Mouse (Mus musculus) pancreas, adult 10 weeks (tissue): ENCODE data around the gene Rbm17. TPM values are rescaled to one million over a fixed set of nuclear protein-coding genes. Genes with fewer than 3 reads are reported as not detected.

Experiments
- polyA plus RNA-seq: library from polyadenylated mRNA; stranded (reverse); fragments of 350-450 nt; fragmentation: Illumina TruSeq; extraction: RNeasy Lipid Tissue Mini Kit (QIAGEN cat#74804); gene quantifications from one replicate; pipeline ENCODE4 v1.2.3, GENCODE M21; 2015; ENCODE audit warnings: low read depth, low replicate concordance; ENCODE audit not compliant: insufficient read depth

Gene Rbm17
- polyA plus RNA-seq, result 38.7 TPM

GRCm38 (mm10) chr2:11604053-11604452 lies at the start of gene Rbm17:
Gene Rbm17 (minus strand): TSS chr2:11604153.

GRCm38 (mm10) chr2:11642451-11642941 lies 38.5 kb upstream of the Rbm17 start, which contains the start of gene Il2ra:
Gene Il2ra (plus strand): TSS chr2:11642807.

GRCm38 (mm10) chr2:11625890-11626289 lies 21.9 kb upstream of the Rbm17 start, which contains the start of gene Gm17490:
Gene Gm17490 (minus strand): TSS chr2:11626264.

GRCm38 (mm10) chr2:11553471-11554400 lies 50.2 kb downstream of the Rbm17 start, which contains the start of gene Pfkfb3:
Gene Pfkfb3 (minus strand): TSS chr2:11554077.

Other genes with a start within 250 kb of the Rbm17 start
- 4.6 TPM for gene Pfkfb3, start 50.1 kb downstream of the Rbm17 start, polyA plus RNA-seq
- gene Gm17490, start 22.1 kb upstream of the Rbm17 start, polyA plus RNA-seq, result not detected
- gene Il2ra, start 38.7 kb upstream of the Rbm17 start, polyA plus RNA-seq, result 0.30 TPM
- gene Il15ra, start 101.1 kb upstream of the Rbm17 start, polyA plus RNA-seq, result 6.0 TPM
- gene Fbh1, start 173.4 kb upstream of the Rbm17 start, polyA plus RNA-seq, result 22.0 TPM
- gene Ankrd16, start 173.7 kb upstream of the Rbm17 start, polyA plus RNA-seq, result 31.5 TPM